Mouse (Mus musculus) testis, adult 2 months (tissue): Measurements from ENCODE around the gene Gm20905. TPM values are rescaled to one million over a fixed set of nuclear protein-coding genes. Genes with fewer than 3 reads are reported as not detected.
"Not testable (repeated sequence)": the region's sequence is repeated elsewhere in the genome, so short reads cannot be mapped to it uniquely, and the experiment has no call there.

Source experiments
- H3K27ac ChIP-seq: fragments of 200-500 bp; 2 replicates; pipeline ENCODE4 v1.5.1; 2012; ENCODE audit warnings: low read depth, low read length; ENCODE audit not compliant: control insufficient read depth, insufficient read depth
- H3K27me3 ChIP-seq: fragments of 200-500 bp; 2 replicates; pipeline ENCODE4 v1.6.1; 2012; ENCODE audit warnings: mild to moderate bottlenecking, low read length, moderate library complexity; ENCODE audit not compliant: control insufficient read depth, insufficient read depth
- H3K36me3 ChIP-seq: fragments of 200-500 bp; 2 replicates; pipeline ENCODE4 v1.6.1; 2012; ENCODE audit warnings: mild to moderate bottlenecking, low read length; ENCODE audit not compliant: control insufficient read depth, insufficient read depth
- H3K4me1 ChIP-seq: fragments of 200-500 bp; 2 replicates; pipeline ENCODE4 v1.6.1; 2012; ENCODE audit warnings: low read length; ENCODE audit not compliant: control insufficient read depth, insufficient read depth
- H3K4me3 ChIP-seq: fragments of 200-500 bp; 2 replicates; pipeline ENCODE4 v1.5.1; 2012; ENCODE audit warnings: low read depth, mild to moderate bottlenecking, low read length, moderate library complexity, mixed read lengths; ENCODE audit not compliant: control insufficient read depth
- polyA plus RNA-seq: library from polyadenylated mRNA; depleted of rRNA; stranded (reverse); fragments of >200 nt; gene quantifications from 2 replicates; pipeline ENCODE4 v1.2.3, GENCODE M21; 2012; rRNA removed

The Gm20905 gene
- polyA plus RNA-seq: not detected in 2 replicates

DNA sequence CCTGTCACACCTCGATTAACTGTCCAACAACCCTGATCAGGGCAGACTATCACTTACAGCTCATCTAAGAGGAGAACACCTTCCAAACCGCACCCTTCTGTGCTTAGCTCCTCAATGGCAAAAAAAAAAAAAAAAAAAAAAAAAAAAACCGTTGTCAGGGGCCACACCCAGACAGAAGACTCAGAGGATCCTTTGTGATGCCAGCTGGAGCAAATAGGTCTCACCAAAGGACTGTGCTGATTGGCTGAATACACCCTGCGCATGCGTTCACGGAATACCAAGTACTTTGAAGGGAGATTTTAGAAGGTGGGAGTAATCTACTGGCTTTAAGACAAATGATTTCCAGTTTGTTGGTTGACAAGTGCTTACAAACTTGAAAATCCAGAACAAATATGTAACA, at the start of gene Gm20905:
TSS of gene Gm20905 (minus strand) at position 101 of the 400 bp plus-strand sequence.
- not testable (repeated sequence) for H3K4me1 ChIP-seq, H3K27ac ChIP-seq, H3K36me3 ChIP-seq, H3K27me3 ChIP-seq, H3K4me3 ChIP-seq
